Mouse (Mus musculus): Measurements from ENCODE around the gene Pigr.

DNA sequence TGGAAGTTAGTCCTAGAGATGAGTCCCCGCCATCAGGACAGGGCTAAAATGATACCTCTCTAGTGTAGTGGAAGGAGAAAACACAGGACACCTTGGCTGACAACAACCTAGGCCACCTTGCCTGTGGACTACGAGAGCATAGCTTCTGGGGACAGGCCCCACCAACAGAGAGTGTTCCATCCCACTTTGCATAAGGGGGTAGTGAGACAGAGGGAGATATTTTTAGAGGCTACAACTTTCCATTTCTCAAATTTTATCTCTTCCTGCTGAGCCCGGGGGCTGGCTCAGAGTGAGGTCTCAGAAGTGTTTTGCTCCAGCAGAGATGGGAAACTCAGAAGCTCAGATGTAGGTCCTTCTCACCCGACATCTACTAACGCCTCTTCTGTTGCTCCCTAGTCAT lies 23.9 kb downstream of the Pigr start:
- no peak for TF ChIP-seq POLR2A (IDR thresholded peaks at IDR 0.05; ENCODE audit: borderline replicate concordance, extremely low read depth, insufficient read depth, insufficient read length, poor library complexity, severe bottlenecking)
- TF ChIP-seq CTCF (IDR thresholded peaks at IDR 0.05; ENCODE audit: borderline replicate concordance, extremely low read depth, insufficient read depth, insufficient read length): no peak

Measured in brain, embryonic 14.5 days (tissue).